Mouse (Mus musculus) T-helper 17 cell (primary cell): ENCODE results near the gene Kctd2.
"Not testable (repeated sequence)": the region's sequence is repeated elsewhere in the genome, so short reads cannot be mapped to it uniquely, and the experiment has no call there.

Experiments used
- in situ Hi-C, 2 experiments: fragments of 300-600 bp; cut with MboI, MseI; formaldehyde crosslinking; loops; 1 replicate in 1 of 2; 2 replicates in 1 of 2; pipeline ENCODE4 v1.15.1; 2025; ENCODE audit warnings: high pct_unique_total_duplicates in 2 of 2

Gene Kctd2

GRCm38 (mm10) chr11:115419531-115420237 is at the start of gene Kctd2, which contains the start of gene Atp5h:
Gene Kctd2 (plus strand): TSS chr11:115420128.
Gene Atp5h (minus strand): TSS chr11:115419962.
- in situ Hi-C loops = loop anchor here (10.0 to 25.0 kb wide), 2 partner anchors 55 to 1757 kb away; partner anchors contain the start of genes Armc7 (in 1 of the 2) and Slc39a11 (in 1 of the 2)

- in situ Hi-C loops = no loop called here
These were observed 49.6 kb upstream of the Kctd2 start for GRCm38 (mm10) chr11:115370368-115370767.

- in situ Hi-C loops = no loop called here
These were observed 48.6 kb upstream of the Kctd2 start for GRCm38 (mm10) chr11:115371354-115371753.

- in situ Hi-C loops = no loop called here
These were observed 47.9 kb upstream of the Kctd2 start for GRCm38 (mm10) chr11:115372015-115372414.

- in situ Hi-C loops = no loop called here
These were observed 47.2 kb upstream of the Kctd2 start for GRCm38 (mm10) chr11:115372737-115373136.

- in situ Hi-C loops = no loop called here
These were observed 45.9 kb upstream of the Kctd2 start for GRCm38 (mm10) chr11:115373805-115374694.

GRCm38 (mm10) chr11:115374695-115375425 is 45.1 kb upstream of the Kctd2 start:
- in situ Hi-C loops = no loop called here

- in situ Hi-C loops = no loop called here
These were observed 43.2 kb upstream of the Kctd2 start for GRCm38 (mm10) chr11:115376722-115377121.

- in situ Hi-C loops = no loop called here
These were observed 42.7 kb upstream of the Kctd2 start for GRCm38 (mm10) chr11:115377254-115377653.

GRCm38 (mm10) chr11:115377854-115378253 is 42.1 kb upstream of the Kctd2 start:
- in situ Hi-C loops = no loop called here

GRCm38 (mm10) chr11:115381276-115381675 is 38.7 kb upstream of the Kctd2 start:
- in situ Hi-C loops = no loop called here

GRCm38 (mm10) chr11:115381743-115382539 is 38.0 kb upstream of the Kctd2 start, which contains the start of gene Cdr2l:
Gene Cdr2l (plus strand): TSS chr11:115381916.
- in situ Hi-C loops = no loop called here

GRCm38 (mm10) chr11:115382891-115383290 is 37.0 kb upstream of the Kctd2 start:
- in situ Hi-C loops = no loop called here

GRCm38 (mm10) chr11:115383701-115384474 is 36.0 kb upstream of the Kctd2 start:
- in situ Hi-C loops = no loop called here

- in situ Hi-C loops = no loop called here
These were observed 35.3 kb upstream of the Kctd2 start for GRCm38 (mm10) chr11:115384587-115384986.

GRCm38 (mm10) chr11:115386859-115387258 is 33.1 kb upstream of the Kctd2 start:
- in situ Hi-C loops = not testable (repeated sequence)

- in situ Hi-C loops = no loop called here
These were observed 28.6 kb upstream of the Kctd2 start for GRCm38 (mm10) chr11:115391358-115391757.

- in situ Hi-C loops = no loop called here
These were observed 26.1 kb upstream of the Kctd2 start for GRCm38 (mm10) chr11:115393721-115394325.

GRCm38 (mm10) chr11:115398085-115398484 is 21.8 kb upstream of the Kctd2 start:
- in situ Hi-C loops = no loop called here
